Mouse (Mus musculus): ENCODE results near the gene Fam83g. TPM values are rescaled to one million over a fixed set of nuclear protein-coding genes. Genes with fewer than 3 reads are reported as not detected.

The Fam83g gene
- total and polyA plus RNA-seq, 2 experiments from 2014 or later = 0.10 to 0.21 TPM

DNA sequence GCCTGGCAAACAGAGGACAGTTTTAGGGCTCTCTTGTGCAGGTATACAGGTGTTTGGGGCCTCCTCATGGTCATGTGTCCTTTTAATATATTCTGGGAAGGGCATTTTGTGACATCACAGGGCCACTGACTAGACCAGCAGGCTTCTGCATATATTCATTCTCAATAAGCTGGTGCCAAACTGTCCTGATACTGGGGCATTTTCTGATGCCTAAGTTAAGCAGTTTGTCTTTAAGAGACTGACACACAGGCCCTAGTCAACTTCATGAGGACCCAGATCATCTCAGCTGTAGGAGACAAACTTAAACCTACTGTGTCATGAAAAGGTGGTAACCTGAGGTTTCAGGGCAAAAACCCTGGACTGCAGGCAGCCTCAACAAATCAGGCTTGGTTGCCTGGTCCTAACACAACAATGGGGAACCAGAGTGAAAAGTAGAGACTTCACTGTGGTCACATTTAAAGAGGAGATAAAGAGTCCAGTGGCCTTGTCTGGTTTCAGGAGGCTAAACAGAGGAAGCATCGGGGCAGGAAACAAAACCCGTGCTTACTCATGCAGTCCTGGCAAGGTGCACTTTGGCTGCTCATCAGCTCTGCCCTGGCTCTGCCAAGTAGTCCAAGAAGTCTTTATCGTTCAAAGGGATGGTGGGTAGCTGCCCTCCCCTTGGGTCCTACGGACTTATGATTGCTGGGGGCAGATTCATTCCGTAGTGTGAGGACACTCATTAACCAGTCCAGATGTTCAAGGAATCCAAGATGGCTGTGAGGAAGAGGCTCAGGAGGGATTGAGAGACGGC lies 35.7 kb upstream of the Fam83g start:
- ATAC-seq (no peak), DNase-seq (ENCODE audit: low spot score) (no peak)
- no peaks in the 10 kb centered on the region for H3K27me3 ChIP-seq (ENCODE audit: insufficient read depth, low read length)
- H3K4me3 ChIP-seq (ENCODE audit: low read length) = no peak overlapping the region
- no peaks in the 10 kb centered on the region for H3K9me3 ChIP-seq (ENCODE audit: low read length)
- no peak for TF ChIP-seq CTCF (IDR thresholded peaks at IDR 0.05; ENCODE audit: low read depth)
- H3K9ac ChIP-seq (replicated peaks; ENCODE audit: low read length) = no peak overlapping the region
- H3K36me3 ChIP-seq (ENCODE audit: insufficient read depth, low read length) = no peaks in the 10 kb centered on the region
- H3K4me1 ChIP-seq (ENCODE audit: insufficient read depth, low read length) = no peaks in the 10 kb centered on the region
- 63% methylated on average over 6 of the region's 6 CpGs for WGBS
- no peak overlapping the region for H3K27ac ChIP-seq
- no peak overlapping the region for H3K4me2 ChIP-seq (ENCODE audit: low read depth, low read length)

DNA sequence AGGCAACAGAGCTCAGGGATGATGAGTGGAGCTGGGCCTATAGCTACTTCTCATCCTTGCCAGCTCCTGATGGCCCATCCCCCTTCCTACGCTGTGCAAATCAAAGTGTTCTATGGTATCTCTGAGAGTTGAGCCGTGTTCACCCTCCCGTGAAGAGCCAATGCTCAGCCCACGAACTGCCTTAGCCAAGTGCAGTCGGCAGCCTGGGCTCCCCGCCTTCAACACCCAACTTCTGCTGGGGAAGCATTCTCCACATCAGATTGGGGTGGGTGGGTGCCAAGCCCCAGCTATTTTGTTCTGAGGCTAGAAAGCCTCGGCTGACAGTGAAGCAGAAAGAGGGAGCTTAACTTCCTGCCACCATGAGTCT lies 35.2 kb upstream of the Fam83g start:
- no peak overlapping the region for H3K9ac ChIP-seq (replicated peaks; ENCODE audit: low read length)
- no peaks in the 10 kb centered on the region for H3K9me3 ChIP-seq (ENCODE audit: low read length)
- no peak overlapping the region for H3K4me3 ChIP-seq (ENCODE audit: low read length)
- ATAC-seq (no peak), DNase-seq (ENCODE audit: low spot score) (no peak)
- WGBS = 76% methylated on average over 7 of the region's 7 CpGs
- no peaks in the 10 kb centered on the region for H3K27me3 ChIP-seq (ENCODE audit: insufficient read depth, low read length)
- no peak overlapping the region for H3K27ac ChIP-seq
- H3K36me3 ChIP-seq (ENCODE audit: insufficient read depth, low read length) = no peaks in the 10 kb centered on the region
- TF ChIP-seq CTCF (IDR thresholded peaks at IDR 0.05; ENCODE audit: low read depth) = no peak
- H3K4me2 ChIP-seq (ENCODE audit: low read depth, low read length) = no peak overlapping the region
- H3K4me1 ChIP-seq (ENCODE audit: insufficient read depth, low read length) = no peaks in the 10 kb centered on the region

DNA sequence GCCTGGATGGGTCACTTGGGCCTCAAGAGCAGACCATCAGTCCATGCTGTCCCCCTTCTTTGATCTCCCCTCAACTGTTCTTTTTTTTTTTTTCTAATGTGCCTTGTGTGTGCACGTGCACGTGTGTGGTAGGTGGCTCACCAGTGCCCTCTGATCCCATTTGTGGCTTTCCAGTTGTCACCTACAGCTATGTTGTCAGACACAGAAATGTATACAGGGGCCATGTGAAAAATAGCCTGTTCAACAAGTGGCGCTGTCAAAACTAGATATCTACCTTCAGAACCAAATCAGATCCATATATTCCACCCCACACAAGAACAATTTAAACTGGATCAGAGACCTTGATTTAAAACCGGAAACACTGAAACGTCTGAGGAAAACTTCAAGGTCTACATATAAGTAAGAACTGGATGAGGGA lies 34.7 kb upstream of the Fam83g start:
- Histone ChIP-seq H3K27ac (no peak overlapping the region), H3K4me2 (ENCODE audit: low read depth, low read length) (no peak overlapping the region), H3K27me3 (ENCODE audit: insufficient read depth, low read length) (no peaks in the 10 kb centered on the region), H3K9ac (replicated peaks; ENCODE audit: low read length) (no peak overlapping the region), H3K36me3 (ENCODE audit: insufficient read depth, low read length) (no peaks in the 10 kb centered on the region), H3K4me3 (ENCODE audit: low read length) (no peak overlapping the region), H3K9me3 (ENCODE audit: low read length) (no peaks in the 10 kb centered on the region), H3K4me1 (ENCODE audit: insufficient read depth, low read length) (no peaks in the 10 kb centered on the region)
- ATAC-seq (no peak), DNase-seq (ENCODE audit: low spot score) (no peak)
- TF ChIP-seq CTCF (IDR thresholded peaks at IDR 0.05; ENCODE audit: low read depth) = no peak
- 94% methylated on average over 5 of the region's 5 CpGs for WGBS

DNA sequence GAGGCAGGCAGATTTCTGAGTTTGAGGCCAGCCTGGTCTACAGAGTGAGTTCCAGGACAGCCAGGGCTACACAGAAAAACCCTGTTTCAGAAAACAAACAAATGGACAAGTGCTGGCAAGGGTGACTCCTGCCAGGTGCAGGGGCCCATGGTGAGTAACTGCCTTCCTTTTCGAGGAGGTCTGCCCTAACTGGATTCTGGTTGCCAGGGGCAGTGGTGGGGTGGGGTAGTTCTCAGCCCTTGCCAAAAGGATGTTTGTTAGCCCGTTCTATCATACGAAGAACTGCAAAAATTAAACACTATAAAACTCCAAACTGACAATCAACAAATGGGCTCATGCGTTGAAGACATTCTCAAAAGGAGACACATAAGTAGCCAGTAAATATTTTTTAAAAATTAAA lies 34.3 kb upstream of the Fam83g start:
- Histone ChIP-seq H3K4me3 (ENCODE audit: low read length) (no peak overlapping the region), H3K4me1 (ENCODE audit: insufficient read depth, low read length) (no peaks in the 10 kb centered on the region), H3K36me3 (ENCODE audit: insufficient read depth, low read length) (no peaks in the 10 kb centered on the region), H3K4me2 (ENCODE audit: low read depth, low read length) (no peak overlapping the region), H3K27ac (no peak overlapping the region), H3K27me3 (ENCODE audit: insufficient read depth, low read length) (no peaks in the 10 kb centered on the region), H3K9me3 (ENCODE audit: low read length) (no peaks in the 10 kb centered on the region), H3K9ac (replicated peaks; ENCODE audit: low read length) (no peak overlapping the region)
- DNase-seq (ENCODE audit: low spot score) (no peak), ATAC-seq (no peak)
- TF ChIP-seq CTCF (IDR thresholded peaks at IDR 0.05; ENCODE audit: low read depth) = no peak
- 86% methylated on average over 4 of the region's 4 CpGs for WGBS

DNA sequence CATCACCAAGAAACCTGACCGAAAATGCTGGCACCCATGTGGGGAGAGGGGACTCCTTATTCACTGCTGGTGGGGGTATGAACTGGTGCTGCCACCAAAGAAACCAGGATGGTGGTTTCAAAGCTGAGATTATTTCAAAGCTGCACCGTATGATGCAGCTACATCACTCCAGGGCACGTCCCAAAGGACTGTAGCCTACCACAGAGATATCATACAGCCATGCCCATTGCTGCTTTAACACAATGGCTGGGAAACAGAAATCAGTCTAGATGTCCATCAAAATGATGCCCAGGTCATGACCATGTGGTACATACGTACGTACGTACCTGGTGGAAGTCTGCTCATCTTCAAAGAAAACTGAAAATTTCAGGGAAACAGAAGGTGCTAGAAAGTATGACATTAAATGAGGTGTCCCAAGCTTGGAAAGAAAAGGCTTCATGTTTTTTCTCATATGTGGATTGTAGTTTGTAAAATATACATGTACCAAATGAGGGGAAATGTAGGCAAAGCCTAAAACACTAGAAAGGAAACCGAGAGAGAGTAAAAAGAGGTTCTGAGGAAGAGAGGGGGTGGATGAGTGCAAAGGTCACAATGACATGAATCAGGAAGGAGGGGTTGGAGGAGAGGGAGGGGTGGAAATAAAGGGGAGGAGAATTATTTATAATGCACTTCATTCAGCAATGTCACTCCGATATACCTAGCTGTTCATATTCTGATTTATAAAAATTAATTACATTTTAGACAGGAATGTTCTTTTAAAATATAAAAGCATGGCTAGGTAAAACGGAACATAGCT lies 33.2 kb upstream of the Fam83g start:
- WGBS = 85% methylated on average over 9 of the region's 9 CpGs
- TF ChIP-seq CTCF (IDR thresholded peaks at IDR 0.05; ENCODE audit: low read depth) = no peak

DNA sequence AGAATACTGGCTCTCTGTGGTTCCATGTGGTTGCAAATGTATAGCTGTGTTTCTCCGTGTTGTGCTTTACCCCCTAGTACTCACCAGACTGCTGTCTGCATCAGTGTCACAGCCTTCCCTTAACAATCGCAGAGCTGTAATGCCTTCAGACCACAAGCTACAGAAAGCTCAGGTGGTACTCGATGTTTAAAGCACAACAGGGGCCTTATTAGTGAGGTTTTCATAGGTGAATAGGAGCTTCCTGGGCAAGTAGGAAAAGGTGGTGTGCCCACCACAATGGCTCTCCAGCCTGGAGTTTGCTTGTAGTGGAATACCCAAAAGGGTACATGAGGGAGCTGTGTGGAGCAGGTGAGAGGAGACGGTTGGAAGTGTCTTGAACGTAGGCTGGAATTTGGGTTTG lies 31.7 kb upstream of the Fam83g start:
- Histone ChIP-seq H3K27me3 (ENCODE audit: insufficient read depth, low read length) (no peaks in the 10 kb centered on the region), H3K9ac (replicated peaks; ENCODE audit: low read length) (no peak overlapping the region), H3K27ac (no peak overlapping the region), H3K4me1 (ENCODE audit: insufficient read depth, low read length) (no peaks in the 10 kb centered on the region), H3K36me3 (ENCODE audit: insufficient read depth, low read length) (no peaks in the 10 kb centered on the region), H3K4me2 (ENCODE audit: low read depth, low read length) (no peak overlapping the region), H3K4me3 (ENCODE audit: low read length) (no peak overlapping the region), H3K9me3 (ENCODE audit: low read length) (no peaks in the 10 kb centered on the region)
- DNase-seq (ENCODE audit: low spot score) (no peak), ATAC-seq (no peak)
- no peak for TF ChIP-seq CTCF (IDR thresholded peaks at IDR 0.05; ENCODE audit: low read depth)
- WGBS = 94% methylated on average over 5 of the region's 5 CpGs

More for the DNA sequence above, 33.2 kb upstream of the Fam83g start:
- DNase-seq (ENCODE audit: low spot score) (no peak), ATAC-seq (no peak)
- H3K27ac ChIP-seq = no peak overlapping the region
- H3K36me3 ChIP-seq (ENCODE audit: insufficient read depth, low read length) = no peaks in the 10 kb centered on the region
- no peaks in the 10 kb centered on the region for H3K4me1 ChIP-seq (ENCODE audit: insufficient read depth, low read length)
- H3K4me3 ChIP-seq (ENCODE audit: low read length) = no peak overlapping the region
- H3K27me3 ChIP-seq (ENCODE audit: insufficient read depth, low read length) = no peaks in the 10 kb centered on the region
- H3K4me2 ChIP-seq (ENCODE audit: low read depth, low read length) = no peak overlapping the region
- no peak overlapping the region for H3K9ac ChIP-seq (replicated peaks; ENCODE audit: low read length)
- H3K9me3 ChIP-seq (ENCODE audit: low read length) = no peaks in the 10 kb centered on the region

All from hindbrain, postnatal 0 days (tissue).